Mouse (Mus musculus) forebrain, embryonic 12.5 days (tissue): ENCODE measurements at regions not wholly inside any gene's neighbourhood (a gene's known extent, or its start where the extent isn't known, plus 50 kb on each side); places are given as distances from the start of the nearest gene placed in this dataset.
"Not testable (repeated sequence)": the region's sequence is repeated elsewhere in the genome, so short reads cannot be mapped to it uniquely, and the experiment has no call there.

ENCODE experiments used
- ATAC-seq: fragments of 200-750 bp; cut with Nextera tagmentation; 2 replicates; pipeline ENCODE4 v1.8.0; 2017; ENCODE audit warnings: moderate TSS enrichment; ENCODE audit not compliant: low FRiP score
- H3K27ac ChIP-seq: fragments of 300-500 bp; sonication (generic); 2 replicates; pipeline ENCODE4 v1.5.1; 2016; ENCODE audit warnings: mild to moderate bottlenecking
- H3K27me3 ChIP-seq: fragments of 300-500 bp; sonication (generic); 2 replicates; pipeline ENCODE4 v1.6.1; 2016; ENCODE audit warnings: mild to moderate bottlenecking
- H3K36me3 ChIP-seq: fragments of 300-500 bp; sonication (generic); replicated peaks from 2 replicates; pipeline ENCODE4 v1.6.1; 2016; ENCODE audit warnings: mild to moderate bottlenecking
- H3K4me1 ChIP-seq: fragments of 300-500 bp; sonication (generic); 2 replicates; pipeline ENCODE4 v1.6.1; 2016
- H3K4me2 ChIP-seq: fragments of 300-500 bp; sonication (generic); 2 replicates; pipeline ENCODE4 v1.6.1; 2016; ENCODE audit warnings: mild to moderate bottlenecking, moderate library complexity
- H3K4me3 ChIP-seq: fragments of 300-500 bp; sonication (generic); replicated peaks from 2 replicates; pipeline ENCODE4 v1.5.1; 2016; ENCODE audit warnings: mild to moderate bottlenecking
- H3K9ac ChIP-seq: fragments of 300-500 bp; sonication (generic); 2 replicates; pipeline ENCODE4 v1.6.1; 2016; ENCODE audit warnings: mild to moderate bottlenecking
- H3K9me3 ChIP-seq: fragments of 300-500 bp; sonication (generic); 2 replicates; pipeline ENCODE4 v1.6.1; 2016
- WGBS: fragments of 180-500 bp; shearing (Covaris S2); methylation state at CpG from one replicate; pipeline ENCODE4 v1.1.7; 2016; 5-methylcytosine and 5-hydroxymethylcytosine counted together

DNA sequence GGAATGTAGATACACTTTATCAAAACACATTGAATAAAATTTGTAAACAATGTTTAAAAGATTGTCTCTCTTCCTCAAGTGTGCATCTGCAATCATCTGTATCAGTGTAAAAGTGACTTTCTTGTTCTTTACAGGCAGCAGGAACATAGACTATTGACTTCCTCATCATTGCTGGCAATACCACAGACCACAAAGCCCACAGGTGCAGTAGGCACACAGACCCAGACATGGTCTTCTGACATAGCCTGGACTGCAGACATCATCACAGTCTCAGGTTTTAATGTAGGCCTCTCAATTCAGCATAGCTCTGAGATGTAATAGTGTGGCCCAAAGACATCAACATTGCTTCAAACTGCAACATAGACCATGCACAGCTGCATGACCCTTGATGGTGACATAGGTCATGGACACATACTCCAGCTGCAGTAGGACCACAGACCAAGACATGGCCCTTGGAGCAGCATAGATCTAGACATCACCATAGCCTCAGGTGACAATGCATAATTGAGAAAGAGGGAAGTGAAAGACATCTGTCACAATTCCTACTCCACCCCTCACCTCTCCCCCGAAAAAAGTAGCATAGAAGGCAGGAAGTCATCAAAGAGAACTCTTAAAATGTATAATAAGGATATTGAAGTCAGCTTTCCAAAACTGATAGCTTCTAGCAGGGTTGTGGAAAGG is 74.1 kb upstream of the Speer2 start:
- Histone ChIP-seq H3K4me1 (no peaks in the 10 kb centered on the region), H3K9me3 (no peaks in the 10 kb centered on the region), H3K27me3 (no peaks in the 10 kb centered on the region), H3K4me3 (no peak overlapping the region), H3K27ac (no peak overlapping the region), H3K4me2 (no peak overlapping the region), H3K9ac (no peak overlapping the region), H3K36me3 (no peaks in the 10 kb centered on the region)
- ATAC-seq: no peak
- WGBS: 84% methylated on average over 1 of the region's 1 CpGs

DNA sequence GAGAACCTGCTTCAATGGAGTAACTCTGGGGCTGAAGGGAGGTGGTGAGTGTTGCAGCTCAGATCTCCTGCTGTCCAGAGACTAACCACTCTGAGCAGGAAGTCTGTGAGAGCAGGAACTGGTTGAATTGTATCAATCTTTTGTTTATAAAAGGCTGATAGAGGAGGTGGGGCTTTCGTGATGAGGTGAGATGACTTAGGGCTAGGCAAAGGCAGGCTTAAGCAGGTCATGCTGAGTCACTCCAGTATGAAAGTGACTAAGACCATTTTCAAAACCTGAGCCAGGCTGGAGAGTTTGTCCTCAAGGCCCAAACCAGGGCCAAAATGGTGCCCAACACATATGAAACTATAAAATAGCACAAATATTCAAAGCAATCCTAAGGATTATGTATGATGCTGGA is 80.1 kb upstream of the Speer2 start:
- H3K27ac ChIP-seq: no peak overlapping the region
- 63% methylated on average over 1 of the region's 1 CpGs for WGBS
- H3K27me3 ChIP-seq: no peaks in the 10 kb centered on the region
- H3K4me2 ChIP-seq: no peak overlapping the region
- no peaks in the 10 kb centered on the region for H3K36me3 ChIP-seq
- H3K4me3 ChIP-seq: no peak overlapping the region
- H3K9me3 ChIP-seq: no peaks in the 10 kb centered on the region
- H3K4me1 ChIP-seq: no peaks in the 10 kb centered on the region
- no peak for ATAC-seq
- no peak overlapping the region for H3K9ac ChIP-seq

DNA sequence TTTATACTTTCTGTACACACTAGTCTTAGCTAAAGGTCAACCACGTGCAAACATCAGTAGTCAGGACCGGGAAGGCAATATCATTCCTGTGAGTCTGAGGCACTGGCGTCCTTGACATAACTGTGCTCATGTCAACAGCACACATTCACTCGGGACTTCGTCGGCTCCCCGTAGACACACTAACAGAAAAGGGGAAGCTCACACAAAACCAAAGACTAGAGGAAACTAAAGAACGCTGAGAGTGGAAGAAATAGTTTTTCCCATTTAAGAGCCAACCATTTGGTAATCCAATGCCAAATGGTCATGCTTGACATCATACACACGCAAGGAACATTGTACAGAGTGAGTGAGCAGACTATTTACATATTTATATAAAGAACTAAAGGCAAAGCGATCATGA is 85.2 kb upstream of the Speer2 start:
- no peaks in the 10 kb centered on the region for H3K27me3 ChIP-seq
- no peaks in the 10 kb centered on the region for H3K36me3 ChIP-seq
- H3K4me2 ChIP-seq: no peak overlapping the region
- H3K4me3 ChIP-seq: no peak overlapping the region
- no peak overlapping the region for H3K9ac ChIP-seq
- no peaks in the 10 kb centered on the region for H3K9me3 ChIP-seq
- 94% methylated on average over 10 of the region's 10 CpGs for WGBS
- H3K27ac ChIP-seq: no peak overlapping the region
- H3K4me1 ChIP-seq: no peaks in the 10 kb centered on the region
- ATAC-seq: no peak

DNA sequence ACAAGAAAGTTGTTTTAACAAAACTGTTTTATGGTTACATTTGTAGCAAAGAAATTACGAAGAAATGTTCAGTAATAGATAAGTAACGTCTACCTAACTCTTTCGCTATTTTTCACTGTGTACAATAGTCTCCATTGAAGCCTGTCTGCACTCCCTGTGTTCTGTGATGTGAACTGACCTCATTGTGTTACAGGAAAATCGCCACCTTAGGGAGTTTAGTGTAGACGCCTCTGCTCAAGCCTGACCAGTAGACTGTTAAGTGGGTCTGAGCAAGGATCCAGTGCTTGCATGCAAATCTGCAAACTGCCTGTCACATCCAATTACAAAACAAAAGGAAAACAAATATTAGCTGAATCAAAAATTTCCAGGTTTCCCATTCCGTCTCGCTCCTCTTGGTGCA is 85.8 kb upstream of the Speer2 start:
- Histone ChIP-seq H3K9me3 (no peaks in the 10 kb centered on the region), H3K4me1 (no peaks in the 10 kb centered on the region), H3K4me3 (no peak overlapping the region), H3K4me2 (no peak overlapping the region), H3K36me3 (no peaks in the 10 kb centered on the region), H3K27ac (no peak overlapping the region), H3K9ac (no peak overlapping the region), H3K27me3 (no peaks in the 10 kb centered on the region)
- WGBS: 87% methylated on average over 7 of the region's 7 CpGs
- ATAC-seq: no peak

DNA sequence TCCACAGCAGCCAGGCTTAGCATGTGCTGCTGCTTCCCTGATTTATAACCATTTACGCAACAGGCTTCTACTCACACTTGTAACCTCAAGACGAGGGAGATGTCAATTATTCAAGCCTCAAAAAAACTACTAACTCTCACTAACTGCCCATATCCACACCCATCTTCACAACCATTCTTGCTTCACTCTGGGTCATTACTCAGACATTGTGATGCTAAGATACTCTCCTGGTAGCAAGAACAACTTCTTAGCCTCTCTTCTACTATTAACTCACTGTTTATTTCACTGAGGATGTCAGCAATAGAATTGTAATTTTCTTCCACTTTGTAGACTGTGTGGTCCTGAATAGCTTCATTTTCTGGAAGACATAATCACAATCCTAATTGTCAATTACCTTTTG is 88.0 kb upstream of the Speer2 start:
- no peak overlapping the region for H3K4me2 ChIP-seq
- no peak overlapping the region for H3K4me3 ChIP-seq
- WGBS: 88% methylated on average over 2 of the region's 2 CpGs
- no peaks in the 10 kb centered on the region for H3K4me1 ChIP-seq
- no peak for ATAC-seq
- no peak overlapping the region for H3K9ac ChIP-seq
- no peaks in the 10 kb centered on the region for H3K9me3 ChIP-seq
- H3K27me3 ChIP-seq: no peaks in the 10 kb centered on the region
- no peaks in the 10 kb centered on the region for H3K36me3 ChIP-seq
- no peak overlapping the region for H3K27ac ChIP-seq

DNA sequence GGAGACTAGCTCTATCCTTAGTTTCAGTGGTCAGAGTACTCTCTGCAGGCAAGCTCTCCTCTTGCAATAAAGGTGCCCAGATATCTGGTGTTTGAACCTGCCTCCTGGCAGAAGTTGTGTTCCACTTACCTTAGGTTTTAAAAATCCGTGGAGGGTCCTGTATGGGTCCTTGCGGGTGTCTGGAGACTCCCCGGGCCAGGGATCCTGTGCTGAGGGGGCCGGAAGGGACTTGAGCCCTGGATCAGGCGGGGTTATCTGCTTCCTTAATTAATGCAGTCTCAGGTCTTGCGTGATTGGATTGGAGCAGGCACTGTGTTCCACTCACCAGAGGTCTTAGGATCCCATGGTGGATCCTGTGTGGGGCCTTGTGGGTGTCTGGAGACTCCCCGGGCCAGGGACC is 103.0 kb upstream of the Speer2 start:
- H3K9ac ChIP-seq, H3K9me3 ChIP-seq, H3K27ac ChIP-seq, ATAC-seq, H3K4me2 ChIP-seq, H3K36me3 ChIP-seq, H3K4me3 ChIP-seq, H3K27me3 ChIP-seq, H3K4me1 ChIP-seq: not testable (repeated sequence)
- WGBS: 94% methylated on average over 7 of the region's 7 CpGs

DNA sequence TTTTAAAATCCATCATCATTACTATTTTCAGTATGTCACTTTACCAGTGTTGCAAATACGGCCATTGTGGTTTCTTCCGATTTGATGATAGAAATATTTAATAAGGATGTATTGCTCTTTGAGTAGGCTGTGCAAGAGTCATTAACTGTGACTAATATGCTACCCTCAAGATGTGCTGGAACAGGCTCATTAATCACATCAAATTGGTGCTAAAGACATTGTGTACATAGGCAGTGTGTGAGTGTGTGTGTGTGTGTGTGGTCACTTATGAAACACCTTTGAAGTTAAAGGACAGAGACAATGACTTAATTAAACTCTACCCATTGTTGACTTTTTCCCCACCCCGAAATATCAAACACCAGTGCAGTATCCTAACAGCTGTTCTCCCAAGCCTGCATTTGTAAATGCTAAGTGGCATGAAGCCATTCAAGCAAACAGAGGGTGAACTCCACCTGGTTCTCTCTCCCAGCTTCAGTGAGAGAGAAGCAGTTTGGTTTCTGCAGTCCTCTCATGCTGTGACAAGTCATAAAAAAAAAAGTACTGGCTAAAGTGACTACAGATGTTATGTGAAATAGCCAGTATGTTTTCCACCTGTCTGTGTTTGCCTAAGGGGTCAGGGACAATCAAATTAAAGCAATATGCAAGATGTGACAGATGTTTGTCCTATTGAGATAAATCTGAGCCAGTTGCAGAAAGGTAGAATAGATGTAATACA is 116.4 kb upstream of the Speer2 start:
- 0 out of 2 replicates have a peak, but pooled peaks have one; percentile 36 for ATAC-seq
- 70% methylated on average over 3 of the region's 3 CpGs for WGBS

DNA sequence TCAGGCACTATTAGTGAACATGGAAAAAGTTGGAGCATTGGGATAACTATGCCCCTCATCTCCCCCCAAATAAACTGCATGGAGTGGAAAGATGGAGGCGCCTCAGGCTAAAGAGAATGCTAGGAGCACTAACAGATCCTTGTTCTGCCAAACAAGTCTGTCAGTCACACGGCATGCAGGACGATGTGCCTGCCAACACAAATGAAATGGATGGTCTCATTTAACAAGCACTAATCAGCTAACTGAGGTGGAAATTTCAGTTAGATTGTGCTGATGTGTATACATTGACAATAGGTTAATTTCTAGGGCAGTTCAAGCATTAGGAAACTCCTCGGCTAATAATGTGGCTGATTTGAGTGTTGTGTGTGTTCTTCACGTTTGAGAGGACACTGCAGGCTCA is 120.8 kb upstream of the Speer2 start:
- Histone ChIP-seq H3K27me3 (no peaks in the 10 kb centered on the region), H3K9ac (no peak overlapping the region), H3K4me2 (no peak overlapping the region), H3K4me1 (no peaks in the 10 kb centered on the region), H3K4me3 (no peak overlapping the region), H3K36me3 (no peaks in the 10 kb centered on the region), H3K9me3 (no peaks in the 10 kb centered on the region), H3K27ac (no peak overlapping the region)
- 26% methylated on average over 5 of the region's 5 CpGs for WGBS
- peak; percentile 82 for ATAC-seq

More for the DNA sequence above, 116.4 kb upstream of the Speer2 start:
- no peaks in the 10 kb centered on the region for H3K36me3 ChIP-seq
- H3K9me3 ChIP-seq: no peaks in the 10 kb centered on the region
- no peak overlapping the region for H3K4me2 ChIP-seq
- no peak overlapping the region for H3K4me3 ChIP-seq
- no peak overlapping the region for H3K9ac ChIP-seq
- H3K4me1 ChIP-seq: no peaks in the 10 kb centered on the region
- H3K27ac ChIP-seq: no peak overlapping the region
- no peaks in the 10 kb centered on the region for H3K27me3 ChIP-seq

DNA sequence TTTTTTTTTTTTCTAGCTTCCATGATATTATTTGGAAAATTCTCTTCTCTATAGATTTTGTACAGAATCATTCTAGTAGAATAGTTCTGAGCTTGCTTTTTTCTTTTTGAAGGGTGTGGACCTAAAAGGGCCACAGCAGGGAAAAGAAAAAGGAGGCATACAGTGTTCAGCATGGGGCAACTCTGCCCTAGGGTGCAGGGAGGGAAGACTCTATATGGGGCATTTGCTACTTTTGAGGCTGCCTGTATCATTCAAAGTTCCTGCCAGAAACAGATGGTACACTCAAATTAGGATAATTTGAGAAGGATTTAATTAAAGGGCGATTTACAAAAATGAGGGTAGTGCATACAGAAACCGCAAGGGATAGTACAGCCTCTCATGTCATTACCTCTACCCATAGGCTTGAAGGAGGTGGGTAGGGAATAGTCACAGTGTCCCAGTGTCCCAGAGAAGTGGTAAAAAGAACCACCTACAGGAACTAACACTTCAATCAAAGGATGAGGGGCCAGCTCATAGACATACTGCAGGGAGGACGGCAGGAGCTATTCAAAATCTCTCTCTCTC is 128.4 kb upstream of the Speer2 start:
- 51% methylated on average over 3 of the region's 3 CpGs for WGBS
- Histone ChIP-seq H3K27ac (no peak overlapping the region), H3K27me3 (no peaks in the 10 kb centered on the region), H3K9ac (no peak overlapping the region), H3K4me2 (no peak overlapping the region), H3K4me1 (no peaks in the 10 kb centered on the region; the same call in none of the 2 replicates), H3K4me3 (no peak overlapping the region), H3K36me3 (no peaks in the 10 kb centered on the region), H3K9me3 (no peaks in the 10 kb centered on the region)
- ATAC-seq: no peak

DNA sequence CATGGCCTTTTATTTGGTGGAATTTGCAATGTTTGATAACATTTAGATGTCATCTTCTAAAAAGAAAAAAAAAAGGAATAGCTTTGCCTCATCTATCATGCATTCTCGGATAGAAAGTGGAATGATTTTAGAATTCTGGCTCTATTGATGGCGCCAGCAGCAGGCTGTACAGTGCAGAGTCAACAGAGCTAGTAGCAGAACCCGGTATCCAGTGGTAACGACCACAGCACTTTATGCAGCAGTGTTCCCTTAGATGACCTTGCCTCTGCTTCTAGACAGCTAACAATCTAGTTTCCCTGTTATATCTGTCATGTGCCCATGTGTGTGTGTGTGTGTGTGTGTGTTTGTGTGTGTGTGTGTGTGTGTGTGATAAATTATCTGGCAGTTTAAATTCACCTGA is 129.2 kb upstream of the Speer2 start:
- no peaks in the 10 kb centered on the region for H3K36me3 ChIP-seq
- H3K9ac ChIP-seq: no peak overlapping the region
- H3K27ac ChIP-seq: no peak overlapping the region
- H3K9me3 ChIP-seq: no peaks in the 10 kb centered on the region
- no peak for ATAC-seq
- no peak overlapping the region for H3K4me2 ChIP-seq
- no peaks in the 10 kb centered on the region; the same call in none of the 2 replicates for H3K4me1 ChIP-seq
- WGBS: 80% methylated on average over 4 of the region's 4 CpGs
- H3K4me3 ChIP-seq: no peak overlapping the region
- no peaks in the 10 kb centered on the region for H3K27me3 ChIP-seq

DNA sequence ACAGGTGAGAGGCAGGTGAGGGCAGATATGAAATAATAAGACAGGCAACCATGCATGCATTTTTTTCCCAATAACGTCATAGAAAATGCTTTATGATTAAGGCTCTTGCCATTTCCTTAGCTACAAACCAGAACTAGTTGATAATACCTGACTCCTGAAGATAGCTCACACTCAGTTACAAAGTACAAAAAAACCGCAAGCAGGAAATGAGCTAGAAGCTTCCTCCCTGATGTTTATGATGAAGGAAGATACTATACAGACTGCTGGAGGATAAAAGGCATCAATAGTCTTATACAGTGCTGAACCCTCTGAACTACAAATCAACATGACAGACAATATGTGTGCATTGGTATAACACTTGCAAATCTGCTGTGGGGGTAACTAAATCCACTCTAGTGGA is 143.3 kb upstream of the Speer2 start:
- Histone ChIP-seq H3K27me3 (no peaks in the 10 kb centered on the region), H3K36me3 (no peaks in the 10 kb centered on the region), H3K4me2 (no peak overlapping the region), H3K27ac (no peak overlapping the region), H3K9ac (no peak overlapping the region), H3K4me1 (no peaks in the 10 kb centered on the region), H3K4me3 (no peak overlapping the region), H3K9me3 (no peaks in the 10 kb centered on the region)
- 86% methylated on average over 2 of the region's 2 CpGs for WGBS
- ATAC-seq: no peak

DNA sequence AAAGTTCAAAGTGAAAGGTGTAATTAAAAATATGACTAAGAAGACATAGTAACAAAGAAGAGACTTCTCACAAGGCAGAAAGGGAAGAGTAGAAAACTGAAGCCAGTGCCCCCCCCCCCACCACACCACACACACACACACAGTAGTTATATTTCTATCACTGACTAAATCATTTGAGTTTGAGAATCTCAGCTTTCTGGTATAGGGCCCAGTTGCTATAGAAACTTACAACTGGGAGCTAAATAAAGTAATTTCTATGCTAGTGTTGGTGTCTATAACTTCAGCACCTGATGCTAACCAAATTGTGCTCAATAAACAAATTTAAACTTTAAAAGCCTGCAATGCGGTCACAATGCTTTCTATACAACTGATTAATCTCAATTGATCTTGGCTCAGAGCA is 153.4 kb upstream of the Speer2 start:
- no peaks in the 10 kb centered on the region for H3K4me1 ChIP-seq
- H3K4me3 ChIP-seq: no peak overlapping the region
- no peaks in the 10 kb centered on the region for H3K36me3 ChIP-seq
- H3K27me3 ChIP-seq: no peaks in the 10 kb centered on the region
- H3K4me2 ChIP-seq: no peak overlapping the region
- no peak overlapping the region for H3K9ac ChIP-seq
- no peak for ATAC-seq
- 62% methylated on average over 1 of the region's 1 CpGs for WGBS
- no peak overlapping the region for H3K27ac ChIP-seq
- H3K9me3 ChIP-seq: no peaks in the 10 kb centered on the region

DNA sequence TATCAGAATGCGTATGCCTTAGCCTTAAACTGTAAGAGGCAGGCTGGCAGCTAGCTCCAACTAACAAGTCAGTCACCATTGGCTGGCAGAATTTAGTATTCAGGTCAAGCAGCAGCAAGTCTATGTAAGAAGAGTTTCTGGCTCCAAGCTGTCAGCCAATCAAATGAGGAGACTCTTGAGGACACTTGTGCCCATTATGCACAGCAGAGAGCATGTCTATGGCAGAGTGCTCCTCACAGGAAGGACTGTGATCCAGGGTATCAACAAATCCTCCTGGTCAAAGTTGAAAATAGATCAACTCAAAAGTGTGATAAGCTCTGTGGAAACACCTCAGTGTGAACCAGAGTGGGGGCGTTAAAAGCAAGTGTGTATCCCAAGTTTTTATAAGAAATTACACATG is 156.0 kb upstream of the Speer2 start:
- no peak overlapping the region for H3K4me3 ChIP-seq
- H3K36me3 ChIP-seq: no peaks in the 10 kb centered on the region
- H3K9ac ChIP-seq: no peak overlapping the region
- no peak overlapping the region for H3K27ac ChIP-seq
- H3K4me1 ChIP-seq: no peaks in the 10 kb centered on the region
- H3K4me2 ChIP-seq: no peak overlapping the region
- no peak for ATAC-seq
- WGBS: 96% methylated on average over 2 of the region's 2 CpGs
- H3K27me3 ChIP-seq: no peaks in the 10 kb centered on the region
- H3K9me3 ChIP-seq: no peaks in the 10 kb centered on the region
